Mouse (Mus musculus): ENCODE data around the gene H2-Ob.

GRCm38 (mm10) chr17:34294249-34294648 lies 55.5 kb downstream of the H2-Ob start:
- TF ChIP-seq CTCF (IDR thresholded peaks at IDR 0.05; ENCODE audit: control insufficient read depth, insufficient read depth, insufficient read length): no peak
- no peak for TF ChIP-seq USF1 (IDR thresholded peaks at IDR 0.05; ENCODE audit: low read depth)
- TF ChIP-seq MYOD1 (IDR thresholded peaks at IDR 0.05; ENCODE audit: control insufficient read depth, insufficient read length, low read depth): no peak
- TF ChIP-seq CEBPB (IDR thresholded peaks at IDR 0.05; ENCODE audit: low read depth): no peak
- no peak for TF ChIP-seq MAX (IDR thresholded peaks at IDR 0.05)
- TF ChIP-seq FOSL1 (IDR thresholded peaks at IDR 0.05; ENCODE audit: insufficient read depth, low read length, poor library complexity, severe bottlenecking): no peak
